Mouse (Mus musculus): ENCODE results near the gene Olfr446. TPM values are rescaled to one million over a fixed set of nuclear protein-coding genes. Genes with fewer than 3 reads are reported as not detected.

Gene Olfr446
- polyA plus RNA-seq (2015; fragmentation: Nextera tagmentation; extraction: Ambion mirVana) = not detected in 2 replicates

- no peak for ATAC-seq (ENCODE audit: low FRiP score, low read depth)
- Histone ChIP-seq H3K27ac (replicated peaks) (no peak within 1 kb of the TSS), H3K4me2 (no peak within 1 kb of the TSS), H3K4me3 (no peak within 1 kb of the TSS), H3K36me3 (no peaks in the 10 kb centered on the region), H3K9me3 (no peaks in the 10 kb centered on the region), H3K4me1 (replicated peaks) (no peaks in the 10 kb centered on the region), H3K27me3 (no peaks in the 10 kb centered on the region), H3K9ac (no peak within 1 kb of the TSS)
- 71% methylated on average over 2 of the region's 2 CpGs for WGBS
These were observed at the start of gene Olfr446 for GRCm38 (mm10) chr6:42921077-42921476. Gene Olfr446 (plus strand): TSS chr6:42921377.

- Histone ChIP-seq H3K27ac (replicated peaks) (no peak overlapping the region), H3K9me3 (no peaks in the 10 kb centered on the region), H3K9ac (no peak overlapping the region), H3K4me2 (no peak overlapping the region), H3K36me3 (no peaks in the 10 kb centered on the region), H3K4me3 (no peak overlapping the region), H3K4me1 (replicated peaks) (no peaks in the 10 kb centered on the region), H3K27me3 (no peaks in the 10 kb centered on the region)
- no peak for ATAC-seq (ENCODE audit: low FRiP score, low read depth)
These were observed 44.9 kb upstream of the Olfr446 start for GRCm38 (mm10) chr6:42876323-42876722.

- Histone ChIP-seq H3K4me2 (no peak within 1 kb of the TSS), H3K27me3 (no peaks in the 10 kb centered on the region), H3K9me3 (no peaks in the 10 kb centered on the region), H3K9ac (no peak within 1 kb of the TSS), H3K27ac (replicated peaks) (no peak within 1 kb of the TSS), H3K4me1 (replicated peaks) (no peaks in the 10 kb centered on the region), H3K4me3 (no peak within 1 kb of the TSS), H3K36me3 (no peaks in the 10 kb centered on the region)
- WGBS = 91% methylated on average over 1 of the region's 1 CpGs
- ATAC-seq (ENCODE audit: low FRiP score, low read depth) = no peak
These were observed 31.0 kb upstream of the Olfr446 start, which contains the start of gene Olfr448 for GRCm38 (mm10) chr6:42890141-42890540. Gene Olfr448 (plus strand): TSS chr6:42890441.

DNA sequence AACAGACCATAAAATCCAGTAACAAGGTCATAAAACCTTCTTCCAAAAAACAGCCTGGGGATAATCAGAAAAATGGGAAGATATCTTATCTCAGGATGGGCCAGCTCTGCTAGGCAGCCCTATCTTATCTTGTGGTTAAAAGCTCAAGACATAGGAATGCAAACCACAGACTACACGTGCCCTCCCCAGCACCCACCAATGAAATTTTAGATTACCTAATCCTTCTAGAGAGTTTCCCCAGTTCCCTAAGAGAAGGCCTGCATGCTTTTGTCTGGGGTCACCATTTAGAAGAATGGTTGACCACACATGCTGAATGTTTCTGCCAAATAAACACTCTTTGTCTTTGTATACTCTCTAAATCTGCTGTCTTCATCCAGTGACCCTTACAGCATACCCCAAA lies 20.8 kb upstream of the Olfr446 start:
- WGBS = 28% methylated on average over 1 of the region's 1 CpGs
- Histone ChIP-seq H3K4me1 (replicated peaks) (no peaks in the 10 kb centered on the region), H3K9me3 (no peaks in the 10 kb centered on the region), H3K27ac (replicated peaks) (no peak overlapping the region), H3K36me3 (no peaks in the 10 kb centered on the region), H3K4me2 (no peak overlapping the region), H3K4me3 (no peak overlapping the region), H3K27me3 (no peaks in the 10 kb centered on the region), H3K9ac (no peak overlapping the region)
- no peak for ATAC-seq (ENCODE audit: low FRiP score, low read depth)

GRCm38 (mm10) chr6:42908578-42908977 lies 12.6 kb upstream of the Olfr446 start, which contains the start of gene Olfr447:
Gene Olfr447 (plus strand): TSS chr6:42908878.
- H3K36me3 ChIP-seq = no peaks in the 10 kb centered on the region
- H3K4me1 ChIP-seq (replicated peaks) = no peaks in the 10 kb centered on the region
- H3K4me2 ChIP-seq = no peak within 1 kb of the TSS
- H3K9me3 ChIP-seq = no peaks in the 10 kb centered on the region
- H3K27ac ChIP-seq (replicated peaks) = no peak within 1 kb of the TSS
- no peaks in the 10 kb centered on the region for H3K27me3 ChIP-seq
- no peak within 1 kb of the TSS for H3K9ac ChIP-seq
- no peak for ATAC-seq (ENCODE audit: low FRiP score, low read depth)
- H3K4me3 ChIP-seq = no peak within 1 kb of the TSS

DNA sequence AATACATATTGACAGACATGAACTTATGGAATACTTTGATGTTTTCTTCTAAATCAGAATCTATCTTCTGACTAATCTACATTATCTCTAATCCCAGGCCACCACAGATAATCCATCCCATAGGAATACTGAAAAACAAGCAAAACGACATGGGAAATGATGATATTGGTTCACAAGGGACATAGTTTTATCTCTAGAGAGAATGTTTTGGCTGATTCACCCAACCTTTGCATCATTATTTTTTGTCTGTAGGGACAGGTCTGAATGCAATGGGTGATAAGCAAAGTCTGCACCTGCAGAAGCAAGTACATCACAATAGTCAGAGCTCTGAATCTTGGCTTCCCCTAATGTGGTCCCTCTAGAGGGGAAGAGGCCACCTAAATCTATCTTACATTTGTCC lies 27.6 kb downstream of the Olfr446 start, which contains the start of gene Olfr444:
Gene Olfr444, plus strand, starts transcription at position 301 of the 400 bp plus-strand sequence.
- Histone ChIP-seq H3K4me1 (replicated peaks) (no peaks in the 10 kb centered on the region), H3K4me3 (no peak within 1 kb of the TSS), H3K9me3 (0 out of 2 replicates have a peak, but pooled peaks cover 6% of the 10 kb centered on the region), H3K27me3 (no peaks in the 10 kb centered on the region), H3K36me3 (no peaks in the 10 kb centered on the region), H3K27ac (replicated peaks) (no peak within 1 kb of the TSS), H3K9ac (no peak within 1 kb of the TSS), H3K4me2 (no peak within 1 kb of the TSS)
- ATAC-seq (ENCODE audit: low FRiP score, low read depth) = no peak
- WGBS = 75% methylated on average over 1 of the region's 1 CpGs

DNA sequence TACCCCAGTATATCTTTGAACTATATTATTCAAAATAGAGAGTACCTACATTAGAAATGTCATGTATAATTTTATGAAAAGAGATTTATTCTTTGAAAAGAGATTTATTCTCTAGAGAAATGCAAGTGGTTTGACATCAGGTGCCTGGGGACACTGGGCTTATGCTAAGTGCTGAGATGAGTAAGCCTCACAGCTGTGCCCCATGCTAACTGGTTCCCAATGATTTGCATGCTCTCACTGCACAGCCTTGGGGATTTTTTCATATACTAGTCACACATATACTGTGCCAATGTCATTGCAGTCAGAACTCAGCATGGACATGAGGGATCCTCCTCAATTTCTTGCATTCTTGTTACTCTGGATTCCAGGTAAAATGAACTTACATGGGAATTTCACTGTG lies 59.2 kb downstream of the Olfr446 start:
- no peak overlapping the region for H3K27ac ChIP-seq (replicated peaks)
- no peaks in the 10 kb centered on the region for H3K27me3 ChIP-seq
- H3K9ac ChIP-seq = no peak overlapping the region
- no peak for ATAC-seq (ENCODE audit: low FRiP score, low read depth)
- H3K4me3 ChIP-seq = no peak overlapping the region
- no peak overlapping the region for H3K4me2 ChIP-seq
- H3K4me1 ChIP-seq (replicated peaks) = no peaks in the 10 kb centered on the region
- H3K36me3 ChIP-seq = no peaks in the 10 kb centered on the region
- H3K9me3 ChIP-seq = no peaks in the 10 kb centered on the region

Other genes starting within 250 kb of the Olfr446 start
- 202 and 215 TPM in 2 replicates for gene Tcaf1, start 211.3 kb upstream of the Olfr446 start, polyA plus RNA-seq (2015; fragmentation: Nextera tagmentation; extraction: Ambion mirVana)
- not detected in 2 replicates for gene Olfr453, start 182.0 kb upstream of the Olfr446 start, polyA plus RNA-seq (2015; fragmentation: Nextera tagmentation; extraction: Ambion mirVana)
- not detected in 2 replicates for gene Olfr38, start 165.0 kb upstream of the Olfr446 start, polyA plus RNA-seq (2015; fragmentation: Nextera tagmentation; extraction: Ambion mirVana)
- gene Olfr452, start 136.3 kb upstream of the Olfr446 start, polyA plus RNA-seq (2015; fragmentation: Nextera tagmentation; extraction: Ambion mirVana) = not detected in 2 replicates
- gene Olfr450, start 109.4 kb upstream of the Olfr446 start, polyA plus RNA-seq (2015; fragmentation: Nextera tagmentation; extraction: Ambion mirVana) = not detected in 2 replicates
- gene Olfr449, start 87.0 kb upstream of the Olfr446 start, polyA plus RNA-seq (2015; fragmentation: Nextera tagmentation; extraction: Ambion mirVana) = not detected in 2 replicates
- gene Olfr448, start 30.9 kb upstream of the Olfr446 start, polyA plus RNA-seq (2015; fragmentation: Nextera tagmentation; extraction: Ambion mirVana) = not detected in 2 replicates
- not detected in 2 replicates for gene Olfr447, start 12.5 kb upstream of the Olfr446 start, polyA plus RNA-seq (2015; fragmentation: Nextera tagmentation; extraction: Ambion mirVana)
- not detected in 2 replicates for gene Olfr444, start 27.7 kb downstream of the Olfr446 start, polyA plus RNA-seq (2015; fragmentation: Nextera tagmentation; extraction: Ambion mirVana)
- not detected in 2 replicates for gene Olfr441, start 185.0 kb downstream of the Olfr446 start, polyA plus RNA-seq (2015; fragmentation: Nextera tagmentation; extraction: Ambion mirVana)
- gene Olfr237-ps1, start 225.2 kb downstream of the Olfr446 start, polyA plus RNA-seq (2015; fragmentation: Nextera tagmentation; extraction: Ambion mirVana) = not detected in 2 replicates
- gene Olfr437, start 241.9 kb downstream of the Olfr446 start, polyA plus RNA-seq (2015; fragmentation: Nextera tagmentation; extraction: Ambion mirVana) = not detected in 2 replicates

All from hindbrain, embryonic 15.5 days (tissue).